Mouse (Mus musculus) spleen, postnatal 10 days (tissue): ENCODE measurements around the gene Gm20388.

Source experiments
- DNase-seq, 2 experiments: peaks; one replicate each; pipeline ENCODE4 v3.0.0; 2021 to 2022; ENCODE audit warnings: low spot score in 2 of 2

Gm20388 gene

DNA sequence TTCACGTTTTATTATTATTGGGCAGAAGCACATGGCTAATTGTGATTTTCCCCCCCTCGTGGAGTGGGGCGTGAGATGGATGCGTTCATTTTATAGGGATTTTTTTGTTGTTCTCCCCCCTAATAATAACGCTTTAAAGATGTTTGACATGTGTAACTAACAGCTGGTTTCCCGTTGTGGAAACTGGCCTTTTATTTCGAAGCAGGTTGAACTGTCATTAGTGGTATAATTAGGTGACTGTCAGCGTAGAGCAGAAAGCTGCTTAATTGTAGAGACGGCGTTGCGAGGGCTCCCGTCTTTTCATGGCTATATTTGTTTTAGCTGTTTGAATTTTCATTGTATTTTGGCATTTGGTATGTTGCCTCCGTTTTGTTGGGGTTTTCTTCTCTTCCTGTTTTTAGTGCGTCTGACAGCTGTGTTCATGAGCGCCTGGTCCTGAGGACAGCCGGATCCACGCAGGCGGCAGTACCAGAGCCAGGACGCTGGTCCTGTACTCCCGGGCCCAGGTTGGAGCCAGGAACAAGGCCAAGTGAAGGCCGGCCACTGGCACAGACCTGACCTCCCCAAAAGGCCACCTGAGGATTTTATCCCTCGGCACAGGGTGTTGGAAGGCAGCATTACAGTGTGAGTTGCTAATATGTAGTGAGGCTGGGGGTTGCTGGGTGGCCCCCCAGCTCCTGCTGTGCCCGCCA is 595.1 kb downstream of the Gm20388 start:
- no peak for DNase-seq

DNA sequence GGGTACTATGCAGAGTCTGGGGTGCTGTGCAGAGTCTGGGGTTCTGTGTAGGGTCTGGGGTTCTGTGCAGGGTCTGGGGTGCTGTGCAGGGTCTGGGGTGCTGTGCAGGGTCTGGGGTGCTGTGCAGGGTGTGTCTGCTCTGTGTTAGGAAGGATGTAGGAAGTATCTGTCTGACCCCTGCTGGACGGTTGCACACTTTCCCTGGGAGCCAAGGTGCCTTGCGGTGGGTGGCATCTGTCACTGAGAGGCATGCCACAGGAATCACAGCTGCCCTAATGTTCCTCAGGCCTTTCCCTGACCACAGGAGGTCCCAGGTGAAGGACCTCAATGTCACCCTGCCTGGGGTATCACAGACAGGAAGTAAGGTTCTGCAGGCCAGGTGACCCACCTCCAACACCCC is 595.9 kb downstream of the Gm20388 start:
- no peak for DNase-seq

- no peak for DNase-seq
Measured at GRCm38 (mm10) chr8:120507290-120507689, 596.6 kb downstream of the Gm20388 start.

GRCm38 (mm10) chr8:120509136-120510034 is 598.7 kb downstream of the Gm20388 start:
- DNase-seq = no peak

- DNase-seq = no peak
Measured at GRCm38 (mm10) chr8:120510035-120510416, 599.4 kb downstream of the Gm20388 start.

DNA sequence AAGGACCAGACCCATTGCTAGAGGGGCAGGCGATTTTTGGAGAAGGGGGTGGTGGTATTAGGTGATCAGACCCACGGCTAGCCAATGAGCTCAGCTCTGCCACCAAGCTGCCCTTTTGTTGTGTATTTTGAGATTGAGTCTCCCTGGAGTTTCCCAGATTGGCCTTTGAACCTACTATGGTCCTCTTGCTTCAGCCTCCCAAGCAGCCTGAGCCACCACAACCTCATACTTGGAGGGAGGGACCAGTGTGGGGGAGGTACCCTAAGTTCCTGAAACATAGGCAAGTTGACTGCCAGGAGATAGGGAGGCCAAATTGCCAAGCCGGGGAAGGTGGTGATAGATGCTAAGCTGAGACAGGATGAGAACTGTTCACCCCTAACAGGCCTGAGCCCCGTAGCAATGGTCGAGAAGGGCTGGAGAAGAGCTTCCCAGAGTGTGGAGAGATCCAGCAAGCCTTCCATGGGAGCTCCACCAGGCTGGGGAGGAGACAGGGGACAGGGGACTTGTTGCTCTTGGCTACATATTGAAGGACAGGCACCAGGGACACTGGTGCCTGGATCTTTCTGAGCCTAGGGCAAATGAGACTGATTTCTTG is 600.3 kb downstream of the Gm20388 start:
- DNase-seq = no peak

DNA sequence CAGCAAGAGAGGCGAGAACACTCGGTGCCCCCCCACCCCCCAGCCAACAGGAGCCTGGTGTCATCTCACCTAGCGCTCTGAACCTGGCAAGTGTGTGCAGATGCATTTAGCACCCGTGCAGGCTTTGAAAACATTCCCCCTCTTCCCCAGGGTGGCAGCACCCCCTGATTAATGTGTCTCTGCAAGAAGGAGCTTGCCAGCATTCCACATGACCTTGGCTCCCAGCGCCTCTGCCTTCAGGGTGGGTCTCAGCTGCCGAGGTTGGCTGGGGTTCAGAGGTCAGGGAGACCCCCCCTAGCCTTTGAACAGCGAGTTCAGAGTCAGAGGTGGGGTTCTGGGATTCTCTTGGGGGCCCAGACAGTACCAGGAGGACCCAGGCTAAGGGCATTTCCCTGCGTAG is 601.1 kb downstream of the Gm20388 start:
- DNase-seq = no peak

- no peak for DNase-seq
Measured at GRCm38 (mm10) chr8:120512326-120512725, 601.7 kb downstream of the Gm20388 start.

DNA sequence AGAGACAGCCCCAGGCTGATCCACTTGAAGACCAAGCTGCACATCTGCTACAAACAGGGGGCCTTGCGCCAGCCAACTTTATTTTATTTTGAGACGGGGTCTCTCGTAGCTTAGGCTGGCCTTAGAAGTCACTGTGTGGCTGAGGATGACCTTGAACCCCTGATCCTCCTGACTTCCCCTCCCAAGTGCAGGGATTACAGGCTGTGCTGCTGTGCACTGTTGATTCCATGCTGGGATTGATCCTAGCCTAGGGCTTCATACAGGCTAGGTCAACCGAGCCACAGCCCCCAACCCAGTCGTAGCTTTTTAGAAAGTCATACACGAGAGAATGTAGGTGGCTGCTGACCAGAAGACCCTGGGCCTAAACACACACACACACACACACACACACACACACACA is 602.5 kb downstream of the Gm20388 start:
- DNase-seq = no peak

GRCm38 (mm10) chr8:120513638-120514461 is 603.2 kb downstream of the Gm20388 start:
- DNase-seq = no peak

DNA sequence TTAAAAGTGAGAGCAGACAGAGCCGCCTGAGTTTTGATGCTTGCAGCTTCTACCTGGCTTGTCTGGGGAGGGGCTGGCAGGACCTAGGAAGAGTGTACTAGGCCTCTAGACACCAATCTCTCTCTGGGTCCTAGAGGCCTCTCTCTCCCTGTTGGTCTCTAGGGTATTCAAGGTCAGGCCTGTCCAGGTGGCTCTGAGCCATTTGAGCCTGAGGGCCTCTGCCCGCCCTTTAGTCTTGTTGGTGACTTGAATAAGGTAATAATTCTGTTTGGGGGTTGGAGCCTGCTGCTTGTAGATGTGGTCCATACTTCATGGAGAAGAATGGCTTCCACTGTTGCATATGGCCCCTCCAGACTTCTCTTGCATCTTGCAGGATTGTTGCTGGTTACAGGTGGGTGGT is 604.6 kb downstream of the Gm20388 start:
- DNase-seq = no peak

DNA sequence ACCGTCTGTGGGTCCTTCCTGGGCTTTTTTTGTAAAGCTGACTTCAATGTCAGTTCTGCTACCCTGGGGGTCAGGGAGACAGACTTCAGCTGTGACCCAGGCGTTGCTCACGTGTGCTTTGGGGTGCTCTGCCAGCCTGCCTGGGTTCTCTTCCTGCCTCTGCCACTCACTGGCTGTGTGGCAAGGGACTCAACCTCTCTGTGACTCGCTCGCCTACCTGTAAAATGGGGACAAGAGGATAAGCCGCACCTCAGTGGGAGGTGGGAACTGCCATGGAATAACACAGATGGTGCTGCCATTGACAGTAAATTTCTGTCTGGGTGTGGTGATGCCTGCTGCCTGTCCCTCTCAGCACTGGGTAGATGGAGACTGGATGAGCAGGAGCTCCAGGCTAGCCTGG is 605.0 kb downstream of the Gm20388 start:
- no peak for DNase-seq

GRCm38 (mm10) chr8:120516182-120516755 is 605.6 kb downstream of the Gm20388 start:
- DNase-seq = no peak

GRCm38 (mm10) chr8:120517666-120518410 is 607.2 kb downstream of the Gm20388 start:
- no peak for DNase-seq

DNA sequence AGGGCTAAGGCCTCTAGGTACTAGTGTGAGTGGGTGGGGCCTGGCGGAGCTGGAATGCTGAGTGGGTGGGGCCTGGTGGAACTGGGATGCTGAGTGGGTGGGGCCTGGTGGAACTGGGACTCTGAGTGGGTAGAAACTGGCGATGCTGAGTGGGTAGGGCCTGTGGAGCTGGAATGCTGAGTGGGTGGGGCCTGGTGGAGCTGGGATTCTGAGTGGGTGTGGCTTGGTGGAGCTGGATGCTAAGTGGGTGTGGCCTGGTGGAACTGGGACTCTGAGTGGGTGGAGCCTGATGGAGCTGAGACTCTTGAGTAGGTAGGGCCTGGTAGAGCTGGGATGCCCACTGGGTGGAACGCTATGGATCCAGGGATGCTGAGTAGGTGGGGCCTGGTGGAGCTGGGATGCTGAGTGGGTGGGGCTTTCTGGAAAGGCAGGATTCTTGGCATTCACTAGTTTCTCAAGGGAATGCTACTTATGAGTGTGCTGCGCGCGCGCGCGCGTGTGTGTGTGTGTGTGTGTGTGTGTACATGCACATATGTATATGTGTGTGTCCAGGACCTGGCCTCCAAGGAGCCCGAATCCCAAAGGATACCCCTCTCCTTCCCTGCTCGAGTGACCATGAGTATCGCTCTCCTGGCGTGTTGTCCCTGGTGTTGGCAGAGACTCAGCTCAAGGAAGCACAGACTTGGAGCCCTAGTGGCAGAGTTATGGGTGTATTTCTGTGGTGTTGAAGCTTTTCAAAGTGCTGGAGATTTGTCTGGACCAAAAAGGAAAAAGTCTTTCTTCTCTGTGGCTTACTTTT is 608.3 kb downstream of the Gm20388 start:
- DNase-seq = no peak

DNA sequence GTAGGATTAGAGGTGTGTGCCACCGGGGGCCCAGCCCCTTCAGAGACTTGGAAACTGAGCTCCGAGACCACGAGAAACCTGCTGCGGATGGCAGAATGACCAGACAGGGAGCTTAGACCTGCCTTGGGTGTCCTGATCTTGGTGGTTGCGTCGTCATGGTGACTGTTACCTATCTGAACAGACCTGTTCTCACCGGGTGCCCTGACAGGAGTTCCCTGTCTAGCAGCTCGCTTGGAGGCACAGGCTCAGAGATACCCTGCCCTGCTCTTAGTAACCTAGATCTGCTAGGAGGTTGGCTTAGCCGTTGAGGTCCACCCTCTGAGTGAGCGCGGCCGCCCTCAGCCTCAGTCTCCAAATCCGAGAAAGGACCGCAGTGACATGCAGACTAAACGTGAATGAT is 609.6 kb downstream of the Gm20388 start:
- DNase-seq = no peak

DNA sequence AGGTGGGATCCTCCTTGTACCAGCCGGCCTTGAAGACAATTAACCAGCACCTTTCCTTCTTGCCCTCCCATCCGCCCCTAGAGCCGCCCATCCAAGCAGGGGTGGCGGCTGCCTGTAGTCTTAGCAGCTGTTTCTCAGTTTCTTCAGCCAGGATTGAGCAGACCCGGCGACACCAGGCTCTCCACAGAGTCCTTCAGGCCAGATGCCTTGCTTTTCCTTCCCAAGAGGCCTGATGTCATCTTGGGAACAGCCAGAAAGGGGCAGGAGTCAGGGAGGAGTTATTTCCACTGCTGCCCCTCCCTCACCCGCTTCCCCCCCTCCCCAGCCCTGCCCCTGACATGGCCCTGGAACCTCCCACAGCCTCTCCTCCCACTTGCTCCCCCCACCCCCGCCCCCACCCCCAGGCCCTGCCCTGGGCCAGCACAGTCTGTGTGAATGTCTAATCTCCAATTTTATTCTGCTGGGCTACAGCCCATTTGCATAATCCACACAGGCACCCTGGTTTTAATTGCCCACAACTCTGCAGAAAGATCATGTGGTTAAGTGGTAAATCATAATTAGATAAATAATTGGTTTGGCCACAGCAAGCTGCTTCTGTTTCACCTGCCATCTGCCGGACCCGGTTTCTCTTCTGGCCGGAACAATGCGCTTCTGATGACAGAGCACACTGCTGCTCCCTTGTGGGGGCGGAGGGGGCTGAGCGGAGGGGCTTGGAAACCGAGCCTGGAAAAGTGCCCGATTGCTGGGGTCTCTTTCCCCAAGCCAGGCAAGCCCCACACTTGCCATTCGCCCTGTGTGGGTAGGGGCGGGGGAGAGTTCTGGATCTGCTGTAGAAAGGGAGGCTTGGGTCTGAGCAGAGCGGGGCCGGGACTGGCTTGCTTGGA is 610.3 kb downstream of the Gm20388 start:
- no peak for DNase-seq

GRCm38 (mm10) chr8:120521591-120521965 is 610.9 kb downstream of the Gm20388 start:
- DNase-seq = no peak

- DNase-seq = no peak
Measured at GRCm38 (mm10) chr8:120523641-120524040, 613.0 kb downstream of the Gm20388 start.
